Mouse (Mus musculus) thymus, postnatal 25 days (tissue): ENCODE results near the gene Mup14.
"Not testable (repeated sequence)": the region's sequence is repeated elsewhere in the genome, so short reads cannot be mapped to it uniquely, and the experiment has no call there.

Experiments used
- DNase-seq: peaks from one replicate; pipeline ENCODE4 v3.0.0; 2022

The Mup14 gene

DNA sequence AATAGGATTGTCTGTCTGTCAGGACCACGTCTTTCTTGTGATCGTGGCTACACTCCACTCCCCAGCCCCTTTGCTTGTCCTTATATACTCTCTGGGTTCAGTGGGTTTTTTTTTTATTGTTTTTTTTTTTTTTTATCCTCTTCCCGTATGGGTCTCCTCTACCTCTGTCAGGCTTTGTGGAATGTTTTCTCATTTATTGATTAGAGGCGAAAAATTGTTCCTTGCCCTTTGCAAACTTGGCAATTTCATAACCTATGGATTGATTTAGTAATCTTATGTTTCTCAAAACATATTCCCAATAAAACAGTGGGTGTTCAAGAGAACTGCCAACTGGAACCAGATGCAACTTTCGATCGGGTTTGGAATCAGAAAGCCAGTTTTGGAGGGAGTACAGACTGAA lies at the start of gene Mup14:
Mup14 (minus strand) TSS at position 101 of the 400 bp plus-strand sequence.
- not testable (repeated sequence) for DNase-seq

DNA sequence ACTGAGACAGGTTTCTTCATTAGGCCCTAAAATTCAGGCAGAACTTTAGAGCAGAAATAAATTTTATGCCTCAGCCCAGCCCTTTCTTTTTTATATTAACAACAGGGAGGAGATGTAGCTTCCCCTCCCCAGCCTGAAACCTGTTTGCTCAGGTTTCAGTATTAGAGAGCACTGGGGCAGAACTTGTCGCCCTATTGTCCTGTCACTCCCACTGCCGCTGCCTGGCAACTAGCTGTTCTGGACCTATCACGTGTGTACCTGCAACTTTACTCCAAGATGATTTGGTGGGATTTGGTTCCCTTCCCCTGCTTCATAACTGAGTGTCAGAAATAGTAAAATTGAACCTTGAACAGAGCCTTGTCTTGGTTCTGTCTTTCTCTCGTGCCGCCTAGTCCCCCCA lies 34.3 kb upstream of the Mup14 start:
- not testable (repeated sequence) for DNase-seq
